Mouse (Mus musculus): ENCODE data around the gene Gm20605.

DNA sequence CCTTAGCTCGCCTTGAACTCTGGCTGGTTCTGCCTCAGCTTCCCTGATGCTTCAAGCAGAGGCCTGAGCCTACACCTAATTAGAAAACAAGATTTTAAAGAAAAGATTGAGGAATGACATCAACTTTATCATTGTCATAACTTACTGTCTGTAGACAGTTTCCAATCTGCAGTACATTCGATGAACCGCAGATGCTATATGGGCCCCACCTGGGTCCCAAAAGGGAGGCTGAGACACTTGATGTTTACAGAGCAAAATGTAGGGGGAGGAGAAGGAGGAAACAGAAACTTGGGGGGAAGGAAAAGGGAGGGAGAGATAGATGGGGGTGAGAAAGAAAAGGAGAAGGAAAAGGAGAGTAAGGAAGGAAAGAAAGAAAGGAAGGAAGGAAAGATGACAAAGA lies 61.0 kb downstream of the Gm20605 start:
- TF ChIP-seq CTCF (conservative IDR thresholded peaks at IDR 0.05; ENCODE audit: insufficient read depth, insufficient read length, low read depth, low read length), result no peak
- no peak for TF ChIP-seq POLR2A (IDR thresholded peaks at IDR 0.05; ENCODE audit: low read depth, low read length)
